Mouse (Mus musculus) CH12.LX (cell line): ENCODE data around the gene Col9a2. TPM values are rescaled to one million over a fixed set of nuclear protein-coding genes. Genes with fewer than 3 reads are reported as not detected.

Source experiments
- DNase-seq: peaks from one replicate; pipeline ENCODE4 v3.0.0-alpha.2; 2013; ENCODE audit errors: extremely low read depth
- H3K27ac ChIP-seq: 2 replicates; pipeline ENCODE4 v1.5.1; 2012; ENCODE audit warnings: low read depth, mild to moderate bottlenecking, control low read depth, moderate library complexity; ENCODE audit not compliant: insufficient read depth
- H3K27me3 ChIP-seq: replicated peaks from 2 replicates; pipeline ENCODE3; 2012; ENCODE audit warnings: inconsistent platforms
- H3K36me3 ChIP-seq, 2 experiments: replicated peaks in 1 of 2; 2 replicates each; pipeline versions ENCODE3 to v1.6.1; 2012; ENCODE audit warnings: inconsistent platforms in 1 of 2, low read length in 1 of 2, mild to moderate bottlenecking in 1 of 2, mixed read lengths in 1 of 2, moderate library complexity in 1 of 2; ENCODE audit not compliant: control insufficient read depth in 1 of 2, insufficient read depth in 1 of 2
- H3K4me1 ChIP-seq, 2 experiments: 2 replicates each; pipeline ENCODE4 v1.6.1; 2012; ENCODE audit warnings: inconsistent platforms in 1 of 2, moderate library complexity in 1 of 2; ENCODE audit not compliant: insufficient read depth in 2 of 2, control insufficient read depth in 1 of 2
- H3K4me2 ChIP-seq: 2 replicates; pipeline ENCODE4 v1.6.1; 2012; ENCODE audit warnings: low read depth, mild to moderate bottlenecking, control low read depth; ENCODE audit not compliant: poor library complexity, insufficient read depth, severe bottlenecking
- H3K4me3 ChIP-seq, 3 experiments: fragments of 150-350 bp in 1 of 3; sonication (generic) in 1 of 3; replicated peaks in 1 of 3; 2 replicates each; pipeline versions ENCODE3 to v1.5.1; 2011 to 2012; ENCODE audit warnings: low read depth in 2 of 3, low read length in 2 of 3, mild to moderate bottlenecking in 2 of 3, moderate library complexity in 2 of 3, control low read depth in 1 of 3, improper control_type of control experiment in 1 of 3, inconsistent platforms in 1 of 3, mixed read lengths in 1 of 3; ENCODE audit not compliant: poor library complexity in 1 of 3
- H3K79me2 ChIP-seq: replicated peaks from 2 replicates; pipeline ENCODE4 v1.6.1; 2012; ENCODE audit warnings: mild to moderate bottlenecking, moderate library complexity; ENCODE audit not compliant: control insufficient read depth, poor library complexity, insufficient read depth, severe bottlenecking; ENCODE audit errors: extremely low read depth
- H3K9ac ChIP-seq: 2 replicates; pipeline ENCODE4 v1.6.1; 2012; ENCODE audit warnings: low read depth, mild to moderate bottlenecking, control low read depth, moderate library complexity; ENCODE audit not compliant: insufficient read depth
- H3K9me3 ChIP-seq: replicated peaks from 2 replicates; pipeline ENCODE3; 2012; ENCODE audit warnings: low read length, inconsistent platforms, mixed read lengths
- BHLHE40 ChIP-seq: IDR thresholded peaks from 2 replicates; pipeline ENCODE4 v1.6.1; 2011; ENCODE audit warnings: mild to moderate bottlenecking, low read depth, low read length, improper control_type of control experiment
- CHD2 ChIP-seq: IDR thresholded peaks from 2 replicates; pipeline ENCODE4 v1.6.1; 2011; ENCODE audit warnings: low read length, improper control_type of control experiment
- EP300 ChIP-seq: IDR thresholded peaks from 2 replicates; pipeline ENCODE4 v1.6.1; 2011; ENCODE audit warnings: low read length, improper control_type of control experiment
- ETS1 ChIP-seq: conservative IDR thresholded peaks from 2 replicates; pipeline ENCODE4 v1.6.1; 2012; ENCODE audit warnings: low read depth, mild to moderate bottlenecking, inconsistent platforms, low read length, improper control_type of control experiment, moderate library complexity
- IRF4 ChIP-seq: IDR thresholded peaks from 2 replicates; pipeline ENCODE4 v1.6.1; 2014; ENCODE audit warnings: low read depth, mild to moderate bottlenecking, inconsistent platforms, low read length, improper control_type of control experiment
- JUND ChIP-seq: conservative IDR thresholded peaks from 2 replicates; pipeline ENCODE4 v1.6.1; 2011; ENCODE audit warnings: low read depth, low read length, improper control_type of control experiment
- MAFK ChIP-seq: IDR thresholded peaks from 2 replicates; pipeline ENCODE4 v1.6.1; 2011; ENCODE audit warnings: low read length, improper control_type of control experiment; ENCODE audit not compliant: insufficient replicate concordance
- MAX ChIP-seq: IDR thresholded peaks from 2 replicates; pipeline ENCODE4 v1.6.1; 2011; ENCODE audit warnings: low read length, improper control_type of control experiment
- NELFE ChIP-seq: IDR thresholded peaks from 2 replicates; pipeline ENCODE4 v1.6.1; 2011; ENCODE audit warnings: low read depth, low read length, improper control_type of control experiment
- NRF1 ChIP-seq: IDR thresholded peaks from 2 replicates; pipeline ENCODE4 v1.6.1; 2014; ENCODE audit warnings: low read depth, mild to moderate bottlenecking, inconsistent platforms, low read length, improper control_type of control experiment, moderate library complexity
- USF2 ChIP-seq: conservative IDR thresholded peaks from 2 replicates; pipeline ENCODE4 v1.6.1; 2011; ENCODE audit warnings: low read depth, low read length, improper control_type of control experiment
- dilution Hi-C: fragments of 300-500 bp; cut with MboI; formaldehyde crosslinking; loops from 2 replicates; pipeline ENCODE4 v1.14.3; 2020; ENCODE audit warnings: low sequenced_read_pairs; ENCODE audit not compliant: extremely low pct_unique_long_range_greater_than_20kb, extremely low pct_ligation_motif_present
- in situ Hi-C: fragments of 300-500 bp; cut with MboI; formaldehyde crosslinking; loops from 3 replicates; pipeline ENCODE4 v1.14.3; 2019; ENCODE audit warnings: low sequenced_read_pairs, low pct_ligation_motif_present, low pct_unique_long_range_greater_than_20kb, mixed read lengths
- polyA plus RNA-seq: library from polyadenylated mRNA; unstranded; fragments of >175 nt; gene quantifications from 2 replicates; pipeline ENCODE4 v1.2.1, GENCODE M21; 2012; ENCODE audit warnings: low read depth; ENCODE audit not compliant: insufficient read length
- total RNA-seq, 2 experiments: library from RNA; depleted of rRNA; stranded (reverse); fragments of 300-350 nt in 1 of 2; fragments of >200 nt in 1 of 2; gene quantifications; 2 replicates each; pipeline ENCODE4 v1.2.3; 2012 to 2014

Gene Col9a2
- total and polyA plus RNA-seq, 3 experiments = not detected

- TF ChIP-seq IRF4 (peak; percentile 45; the same call in 1 of the 2 replicates), JUND (0 out of 2 replicates have a peak, but pooled peaks have one; percentile 15), NRF1 (no peak), USF2 (no peak), ETS1 (0 out of 2 replicates have a peak, but pooled peaks have one; percentile 32), NELFE (no peak), EP300 (peak; percentile 46), MAFK (0 out of 2 replicates have a peak, but pooled peaks have one; percentile 73), MAX (0 out of 2 replicates have a peak, but pooled peaks have one; percentile 31)
- Histone ChIP-seq H3K9me3 (no peaks in the 10 kb centered on the region), H3K4me3 (no peak overlapping the region), H3K79me2 (peaks cover 91% of the 10 kb centered on the region), H3K4me2 (peak overlapping the region; percentile 18; the same call in 1 of the 2 replicates), H3K4me1 (peaks cover 26 to 92% of the 10 kb centered on the region in 2 experiments), H3K27ac (peak overlapping the region; percentile 30; the same call in 1 of the 2 replicates), H3K27me3 (no peaks in the 10 kb centered on the region), H3K9ac (no peak overlapping the region; the same call in 1 of the 2 replicates), H3K36me3 (peaks cover 0 to 21% of the 10 kb centered on the region in 2 experiments)
- in situ Hi-C loops = no loop called here
- no peak for DNase-seq
- dilution Hi-C loops = no loop called here
These were observed 30.0 kb upstream of the Col9a2 start for GRCm38 (mm10) chr4:121009151-121009550.

GRCm38 (mm10) chr4:121010770-121011549, 28.2 kb upstream of the Col9a2 start:
- TF ChIP-seq BHLHE40 (peak; percentile 34; the same call in 1 of the 2 replicates), CHD2 (no peak)
- H3K79me2 ChIP-seq = peaks cover 89% of the 10 kb centered on the region
- no peaks in the 10 kb centered on the region for H3K27me3 ChIP-seq
- H3K9me3 ChIP-seq = no peaks in the 10 kb centered on the region
- no peak overlapping the region for H3K4me3 ChIP-seq
- no peak overlapping the region for H3K27ac ChIP-seq
- peaks cover 16 to 76% of the 10 kb centered on the region in 2 experiments for H3K4me1 ChIP-seq
- no peak overlapping the region for H3K9ac ChIP-seq
- H3K4me2 ChIP-seq = no peak overlapping the region
- no peak for DNase-seq
- dilution Hi-C loops = no loop called here
- H3K36me3 ChIP-seq = peaks cover 0 to 18% of the 10 kb centered on the region in 2 experiments
- in situ Hi-C loops = no loop called here
